Mouse (Mus musculus): ENCODE results near the gene Eml3.
A peak's percentile ranks its signal among the peaks of the same experiment; 100 is the strongest.
"Not testable (repeated sequence)": the region's sequence is repeated elsewhere in the genome, so short reads cannot be mapped to it uniquely, and the experiment has no call there.

The Eml3 gene

DNA sequence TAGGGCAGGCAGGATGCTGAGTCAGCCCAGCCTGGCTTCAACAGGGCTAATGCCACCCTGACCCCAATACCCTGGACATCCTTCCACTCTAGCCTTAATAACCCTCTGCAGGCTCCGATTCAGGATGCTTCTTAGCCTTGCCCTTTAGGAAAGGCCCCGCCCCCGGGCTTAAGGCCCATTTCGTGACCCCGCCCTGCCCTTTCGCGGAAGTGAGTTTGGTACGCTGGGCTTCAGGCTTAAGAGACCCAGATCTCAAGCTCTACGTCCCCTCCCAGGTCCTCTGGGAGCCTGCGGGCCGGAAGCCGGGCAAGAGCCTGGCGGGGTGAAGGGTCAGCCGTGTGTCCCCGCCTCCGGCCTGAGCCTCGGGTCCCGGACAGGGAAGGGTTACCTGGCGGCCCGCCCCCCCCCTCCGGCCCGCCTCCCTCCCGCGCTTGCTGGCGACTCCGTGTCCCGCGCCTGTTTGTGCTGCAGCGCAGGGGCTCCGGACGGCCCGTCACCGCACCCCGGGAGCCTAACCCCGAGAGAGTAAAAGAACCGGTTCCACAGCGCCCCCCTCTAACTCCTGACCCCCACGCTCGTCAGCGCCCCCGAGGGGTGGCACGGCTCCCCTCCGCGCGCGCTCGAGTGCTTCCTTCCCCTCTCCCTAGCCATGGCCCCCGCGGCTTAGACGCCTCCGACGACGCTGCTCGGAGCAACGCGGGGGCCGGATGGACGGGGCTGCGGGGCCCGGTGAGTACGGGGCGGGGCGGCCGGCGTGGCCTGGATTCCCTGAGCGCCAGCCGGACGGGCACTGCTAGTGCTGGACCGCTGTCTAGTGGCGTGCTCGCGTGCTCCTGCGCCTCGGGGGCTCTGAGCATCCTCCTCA lies at the start of gene Eml3, which contains the start of gene Rom1:
TSS of gene Eml3 (plus strand) at position 329 of the 865 bp plus-strand sequence.
TSS of gene Rom1 (minus strand) at position 133 of the 865 bp plus-strand sequence.
- peak; percentile 80 for DNase-seq

- peak; percentile 86 for DNase-seq
Measured at GRCm38 (mm10) chr19:8880311-8881033, 48.9 kb upstream of the Eml3 start, which contains the start of gene Uqcc3. TSS of gene Uqcc3 (minus strand) at chr19:8880923.

DNA sequence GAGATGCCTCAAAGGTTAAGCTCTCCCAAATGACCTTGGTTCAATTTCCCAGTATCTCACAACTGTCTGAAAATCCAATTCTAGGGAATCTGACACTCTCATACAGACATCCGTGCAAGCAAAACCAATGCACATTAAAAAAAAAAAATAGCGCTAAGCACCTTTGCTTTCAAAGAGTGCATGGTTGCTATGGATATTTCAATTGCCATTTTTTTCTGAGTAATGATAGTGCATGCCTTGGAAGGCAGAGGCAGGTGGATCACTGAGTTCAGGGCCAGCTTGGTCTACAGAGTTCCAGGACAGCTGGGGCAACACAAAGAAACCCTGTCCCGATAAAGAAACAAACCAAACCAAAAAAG lies 48.3 kb upstream of the Eml3 start:
- no peak for DNase-seq

GRCm38 (mm10) chr19:8883616-8884015 lies 45.7 kb upstream of the Eml3 start, which contains the start of the genes Lbhd1 and Gm49403:
TSS of gene Lbhd1 (plus strand) at chr19:8883732.
TSS of gene Gm49403 (plus strand) at chr19:8883930.
- DNase-seq, result no peak

GRCm38 (mm10) chr19:8886916-8887584 lies 42.3 kb upstream of the Eml3 start:
- DNase-seq, result no peak

DNA sequence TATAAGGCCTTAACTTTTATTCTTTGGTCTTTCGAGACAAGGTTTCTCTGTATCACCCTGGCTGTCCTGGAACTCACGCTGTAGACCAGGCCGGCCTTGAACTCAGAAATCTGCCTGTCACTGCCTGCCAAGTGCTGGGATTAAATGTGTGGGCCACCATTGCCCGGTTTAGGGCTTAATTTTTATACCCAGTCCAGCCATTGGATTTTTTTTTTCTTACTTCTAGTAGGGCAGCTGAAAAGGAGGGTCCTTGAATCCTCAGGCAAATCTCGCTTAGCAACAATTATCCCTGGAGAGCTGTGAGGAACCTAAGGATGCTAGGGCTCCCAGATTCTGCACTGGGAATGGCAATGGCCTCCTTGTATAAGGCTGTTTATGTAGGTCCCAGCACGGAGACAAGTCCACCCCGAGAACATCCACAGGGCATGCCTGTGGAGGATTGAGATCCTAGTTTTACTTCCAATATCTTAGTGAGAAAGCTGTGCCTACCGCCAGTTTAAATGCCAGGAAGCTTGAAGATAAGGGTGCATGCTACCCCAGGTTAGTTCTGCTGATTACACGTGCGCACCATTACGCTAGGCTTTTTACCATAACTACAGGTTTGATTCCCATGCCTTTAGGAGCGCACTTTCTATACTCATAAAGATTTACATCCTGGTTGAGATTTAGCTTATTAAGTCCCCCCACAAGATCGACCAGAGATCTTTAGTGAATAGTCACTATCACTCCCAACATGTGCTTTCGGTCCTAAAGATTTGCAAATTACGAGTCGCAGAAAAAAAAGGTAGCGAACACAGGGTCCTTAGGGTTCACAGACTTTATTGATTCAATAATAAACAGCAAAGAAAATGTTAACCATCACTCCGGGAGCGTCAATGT lies 41.5 kb upstream of the Eml3 start:
- no peak for DNase-seq

- DNase-seq, result peak; percentile 91
Measured at GRCm38 (mm10) chr19:8888511-8889385, 40.6 kb upstream of the Eml3 start, which contains the start of the genes 1810009A15Rik and Gm49416. TSS of gene 1810009A15Rik (plus strand) at chr19:8888853. TSS of gene Gm49416 (plus strand) at chr19:8888926.

DNA sequence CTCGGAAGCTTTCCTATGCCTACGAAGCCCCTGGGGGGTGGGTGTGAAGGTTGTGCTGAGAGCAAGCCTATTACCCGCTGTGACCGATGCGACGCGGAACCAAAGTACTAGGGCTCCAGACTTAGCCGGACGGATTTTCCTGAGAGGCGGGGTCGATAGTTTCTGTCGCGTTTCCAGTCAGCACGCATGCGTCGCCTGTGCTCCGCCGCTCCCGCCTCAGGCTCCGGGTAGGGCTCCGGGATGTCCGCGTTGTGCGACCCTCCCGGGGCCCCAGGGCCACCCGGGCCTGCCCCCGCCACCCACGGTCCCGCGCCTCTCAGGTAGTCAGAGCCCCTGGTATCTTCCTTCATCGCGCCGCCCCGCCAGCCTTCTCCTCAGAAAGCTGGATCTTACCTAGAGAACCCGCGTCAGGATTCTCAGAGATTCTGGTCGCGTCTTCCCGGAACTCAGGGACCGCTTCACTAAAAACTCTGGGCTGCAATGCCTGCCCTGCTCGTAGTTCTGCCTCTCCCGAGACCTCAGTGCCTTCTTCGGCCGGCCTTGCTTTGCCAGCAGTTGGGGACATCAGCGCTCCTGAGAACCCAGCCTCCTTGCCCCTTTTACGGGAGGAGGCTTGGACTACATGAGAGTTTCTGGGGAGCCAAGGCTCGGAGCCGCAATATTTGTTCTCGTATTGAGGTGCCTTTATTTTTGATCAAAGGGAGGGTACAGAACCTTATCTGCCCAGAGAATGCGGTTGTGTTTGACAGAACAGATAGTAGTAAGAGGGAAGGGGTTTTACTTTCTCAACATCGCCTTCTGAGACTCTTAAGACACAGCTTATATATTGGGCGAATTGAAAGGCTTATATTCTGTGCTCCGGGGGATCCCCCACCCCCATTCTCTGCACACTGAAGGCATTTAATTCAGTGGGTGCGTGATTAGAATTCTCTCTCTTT lies 36.3 kb upstream of the Eml3 start, which contains the start of gene Ints5:
TSS of gene Ints5 (plus strand) at position 177 of the 938 bp plus-strand sequence.
- peak; percentile 82 for DNase-seq

DNA sequence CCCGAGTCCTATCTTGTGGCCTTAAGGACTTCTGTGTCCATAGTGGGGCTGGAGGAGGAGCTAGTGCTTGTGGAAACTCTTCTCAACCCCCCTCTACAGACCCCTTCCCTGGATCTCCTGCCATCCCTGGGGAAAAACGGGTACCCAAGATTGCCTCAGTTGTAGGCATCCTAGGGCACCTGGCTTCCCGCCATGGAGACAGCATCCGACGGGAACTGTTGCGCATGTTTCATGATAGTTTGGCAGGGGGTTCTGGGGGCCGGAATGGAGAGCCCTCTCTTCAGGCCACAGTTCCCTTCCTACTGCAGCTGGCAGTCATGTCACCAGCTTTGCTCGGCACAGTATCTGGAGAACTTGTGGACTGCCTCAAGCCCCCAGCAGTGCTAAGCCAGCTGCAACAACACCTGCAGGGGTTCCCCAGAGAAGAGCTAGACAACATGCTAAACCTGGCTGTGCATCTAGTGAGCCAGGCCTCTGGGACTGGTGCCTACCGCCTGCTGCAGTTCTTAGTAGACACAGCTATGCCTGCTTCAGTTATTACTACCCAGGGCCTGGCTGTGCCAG lies 33.9 kb upstream of the Eml3 start:
- no peak for DNase-seq

- not testable (repeated sequence) for DNase-seq
Measured at GRCm38 (mm10) chr19:8896231-8896630, 33.1 kb upstream of the Eml3 start.

DNA sequence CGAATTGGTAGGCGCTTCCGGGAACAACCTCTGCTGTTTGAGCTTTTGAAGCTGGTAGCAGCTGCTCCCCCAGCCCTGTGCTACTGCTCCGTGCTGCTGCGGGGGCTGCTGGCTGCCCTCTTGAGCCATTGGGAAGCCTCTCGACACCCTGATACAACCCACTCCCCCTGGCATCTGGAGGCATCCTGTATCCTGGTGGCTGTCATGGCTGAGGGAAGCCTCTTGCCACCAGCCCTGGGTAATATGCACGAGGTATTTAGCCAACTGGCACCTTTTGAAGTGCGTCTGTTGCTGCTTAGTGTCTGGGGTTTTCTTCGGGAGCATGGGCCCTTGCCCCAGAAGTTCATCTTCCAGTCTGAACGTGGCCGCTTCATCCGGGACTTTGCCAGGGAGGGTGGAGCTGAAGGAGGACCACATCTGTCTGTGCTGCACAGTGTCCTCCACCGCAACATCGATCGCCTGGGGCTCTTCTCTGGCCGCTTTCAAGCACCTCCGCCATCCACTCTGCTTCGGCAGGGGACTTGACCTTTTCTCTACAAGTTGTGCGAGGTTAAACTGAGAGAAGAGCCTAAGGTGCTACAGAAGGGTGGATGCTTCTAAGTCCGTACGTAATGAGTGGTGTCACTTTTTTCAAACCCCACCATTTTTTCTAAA lies 32.0 kb upstream of the Eml3 start:
- peak; percentile 46 for DNase-seq

DNA sequence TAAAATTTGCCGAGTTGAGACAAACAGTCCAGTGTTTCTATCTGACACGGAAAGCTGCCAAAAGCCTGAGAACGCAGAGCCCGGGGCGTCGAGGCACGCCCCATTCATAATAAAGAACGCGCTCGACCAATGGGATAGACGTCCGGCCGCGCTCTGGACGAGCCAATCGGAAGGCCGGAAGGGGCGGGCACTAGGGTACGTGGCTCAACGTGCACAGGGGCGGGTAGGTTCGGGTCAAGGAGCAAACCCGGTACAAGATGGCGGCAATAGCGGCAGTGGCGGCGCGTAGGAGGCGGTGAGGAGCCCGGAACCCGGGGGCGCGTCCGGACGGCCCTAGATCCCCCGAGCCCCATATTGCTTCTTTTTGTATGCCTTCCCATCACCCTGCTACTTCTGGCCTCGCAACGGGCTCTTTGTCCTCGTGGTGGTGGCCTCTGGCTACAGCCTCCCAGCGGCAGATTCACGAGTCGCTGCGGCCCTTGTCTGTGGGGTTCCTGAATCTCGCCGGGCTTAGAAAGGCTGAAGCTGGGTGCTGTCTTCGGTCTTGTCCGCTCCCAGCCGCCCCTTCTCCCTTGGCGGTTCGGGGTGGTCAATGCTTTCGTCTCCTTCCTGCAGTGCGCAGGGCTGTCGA lies 31.4 kb upstream of the Eml3 start, which contains the start of gene Ganab:
TSS of gene Ganab (plus strand) at position 207 of the 631 bp plus-strand sequence.
- peak; percentile 93 for DNase-seq

DNA sequence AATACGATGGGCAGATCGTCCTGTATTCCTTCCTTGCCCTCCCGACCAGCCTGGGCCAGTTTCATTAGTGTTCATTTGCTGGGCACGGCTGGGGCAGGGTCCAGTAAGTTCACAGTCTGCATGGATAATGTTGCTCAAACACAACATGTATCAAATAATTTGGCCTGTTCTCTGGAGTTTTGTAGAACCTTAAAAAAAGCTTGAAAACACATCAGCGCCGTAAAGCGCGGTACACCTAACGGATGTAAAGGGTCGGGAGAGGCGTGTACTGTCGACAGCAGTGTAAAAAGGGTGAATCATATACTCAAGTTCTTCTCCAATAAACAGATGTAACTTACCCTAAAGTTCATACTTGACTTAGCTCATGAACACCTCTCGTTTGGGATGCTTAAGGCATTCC lies 30.8 kb upstream of the Eml3 start:
- no peak for DNase-seq

- DNase-seq, result no peak
Measured at GRCm38 (mm10) chr19:8899079-8899478, 30.3 kb upstream of the Eml3 start.

GRCm38 (mm10) chr19:8903412-8903811 lies 25.9 kb upstream of the Eml3 start:
- no peak for DNase-seq

GRCm38 (mm10) chr19:8908531-8908930 lies 20.8 kb upstream of the Eml3 start:
- DNase-seq, result no peak

- DNase-seq, result no peak
Measured at GRCm38 (mm10) chr19:8911810-8912209, 17.5 kb upstream of the Eml3 start.

DNA sequence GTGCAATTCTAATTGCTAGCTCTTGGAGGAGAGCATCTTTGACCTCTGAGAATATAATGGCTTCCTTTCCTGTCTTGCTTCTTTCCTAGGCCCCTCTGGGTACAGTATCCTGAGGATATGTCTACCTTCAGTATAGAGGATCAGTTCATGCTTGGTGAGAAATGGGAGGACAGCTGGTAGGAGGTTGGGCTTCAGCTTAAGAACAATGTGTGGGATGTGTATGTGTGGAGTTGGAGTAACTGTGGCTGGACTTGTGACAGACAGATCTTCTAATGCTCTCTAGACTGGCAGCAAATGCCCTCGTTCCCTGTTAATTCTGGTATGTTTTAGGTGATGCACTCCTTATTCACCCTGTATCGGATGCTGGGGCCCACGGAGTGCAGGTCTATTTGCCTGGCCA lies 15.1 kb upstream of the Eml3 start:
- no peak for DNase-seq
